Mouse (Mus musculus): ENCODE measurements around the gene Gm9837.

Gene Gm9837

GRCm38 (mm10) chr11:53425711-53426255 lies 44.5 kb downstream of the Gm9837 start:
- no peak for DNase-seq (ENCODE audit: low spot score)

GRCm38 (mm10) chr11:53425251-53425650 lies 45.0 kb downstream of the Gm9837 start:
- no peak for DNase-seq (ENCODE audit: low spot score)

- DNase-seq (ENCODE audit: low spot score): no peak
Measured at GRCm38 (mm10) chr11:53424826-53425225, 45.5 kb downstream of the Gm9837 start.

- no peak for DNase-seq (ENCODE audit: low spot score)
Measured at GRCm38 (mm10) chr11:53423036-53423435, 47.2 kb downstream of the Gm9837 start, which contains the start of gene Leap2. Gene Leap2 (minus strand): TSS chr11:53423170.

All from urinary bladder, postnatal 10 days (tissue).